Mouse (Mus musculus): Measurements from ENCODE around the gene Olfr661. TPM values are rescaled to one million over a fixed set of nuclear protein-coding genes. Genes with fewer than 3 reads are reported as not detected.

Olfr661 gene
- polyA plus RNA-seq (2014; fragmentation: Nextera tagmentation; extraction: Ambion mirVana): not detected in 2 replicates

GRCm38 (mm10) chr7:104686201-104686600, at the start of gene Olfr661:
Gene Olfr661, plus strand, starts transcription at chr7:104686501.
- H3K27me3 ChIP-seq (replicated peaks; ENCODE audit: control insufficient read depth, insufficient read depth, low read length): no peaks in the 10 kb centered on the region
- DNase-seq (ENCODE audit: low spot score): no peak
- H3K36me3 ChIP-seq (ENCODE audit: control insufficient read depth, insufficient read depth, low read length): no peaks in the 10 kb centered on the region
- H3K4me2 ChIP-seq (ENCODE audit: low read length): no peak within 1 kb of the TSS
- WGBS: 94% methylated on average over 2 of the region's 2 CpGs
- no peak within 1 kb of the TSS for H3K4me3 ChIP-seq (ENCODE audit: low read depth, low read length)
- H3K9ac ChIP-seq (ENCODE audit: low read length): no peak within 1 kb of the TSS
- no peaks in the 10 kb centered on the region for H3K4me1 ChIP-seq (ENCODE audit: control insufficient read depth, insufficient read depth, low read length)
- no peaks in the 10 kb centered on the region for H3K9me3 ChIP-seq (replicated peaks; ENCODE audit: control insufficient read depth, low read length)
- no peak for ATAC-seq
- H3K27ac ChIP-seq (ENCODE audit: low read depth, low read length): no peak within 1 kb of the TSS

- peak within 1 kb of the TSS; percentile 35 for H3K9ac ChIP-seq (ENCODE audit: low read length)
- no peaks in the 10 kb centered on the region for H3K27me3 ChIP-seq (replicated peaks; ENCODE audit: control insufficient read depth, insufficient read depth, low read length)
- peak; percentile 94 for ATAC-seq
- no peak within 1 kb of the TSS for H3K27ac ChIP-seq (ENCODE audit: low read depth, low read length)
- H3K4me1 ChIP-seq (ENCODE audit: control insufficient read depth, insufficient read depth, low read length): no peaks in the 10 kb centered on the region
- H3K36me3 ChIP-seq (ENCODE audit: control insufficient read depth, insufficient read depth, low read length): no peaks in the 10 kb centered on the region
- H3K4me3 ChIP-seq (ENCODE audit: low read depth, low read length): peak within 1 kb of the TSS; percentile 21
- 32% methylated on average over 22 of the region's 22 CpGs for WGBS
- H3K4me2 ChIP-seq (ENCODE audit: low read length): peak within 1 kb of the TSS; percentile 44
- H3K9me3 ChIP-seq (replicated peaks; ENCODE audit: control insufficient read depth, low read length): no peaks in the 10 kb centered on the region
- DNase-seq (ENCODE audit: low spot score): peak; percentile 53
Observed at GRCm38 (mm10) chr7:104646841-104647482, 39.3 kb upstream of the Olfr661 start, which contains the start of gene Olfr658. Gene Olfr658, minus strand, starts transcription at chr7:104647305.

GRCm38 (mm10) chr7:104666453-104666852, 19.8 kb upstream of the Olfr661 start, which contains the start of gene Olfr659:
Gene Olfr659, plus strand, starts transcription at chr7:104666753.
- 86% methylated on average over 3 of the region's 3 CpGs for WGBS
- no peak within 1 kb of the TSS for H3K27ac ChIP-seq (ENCODE audit: low read depth, low read length)
- no peak within 1 kb of the TSS for H3K9ac ChIP-seq (ENCODE audit: low read length)
- H3K4me1 ChIP-seq (ENCODE audit: control insufficient read depth, insufficient read depth, low read length): no peaks in the 10 kb centered on the region
- DNase-seq (ENCODE audit: low spot score) (no peak), ATAC-seq (no peak)
- H3K4me2 ChIP-seq (ENCODE audit: low read length): no peak within 1 kb of the TSS
- no peaks in the 10 kb centered on the region for H3K9me3 ChIP-seq (replicated peaks; ENCODE audit: control insufficient read depth, low read length)
- H3K27me3 ChIP-seq (replicated peaks; ENCODE audit: control insufficient read depth, insufficient read depth, low read length): no peaks in the 10 kb centered on the region
- H3K4me3 ChIP-seq (ENCODE audit: low read depth, low read length): no peak within 1 kb of the TSS
- H3K36me3 ChIP-seq (ENCODE audit: control insufficient read depth, insufficient read depth, low read length): no peaks in the 10 kb centered on the region

Other genes with a start within 250 kb of the Olfr661 start
- gene Trim30a, start 221.3 kb upstream of the Olfr661 start, polyA plus RNA-seq (2014; fragmentation: Nextera tagmentation; extraction: Ambion mirVana): 0.51 and 0.63 TPM in 2 replicates
- gene Trim30d, start 178.7 kb upstream of the Olfr661 start, polyA plus RNA-seq (2014; fragmentation: Nextera tagmentation; extraction: Ambion mirVana): 0.21 and 0.37 TPM in 2 replicates
- gene Olfr651, start 136.4 kb upstream of the Olfr661 start, polyA plus RNA-seq (2014; fragmentation: Nextera tagmentation; extraction: Ambion mirVana): not detected in 2 replicates
- gene Olfr652, start 125.6 kb upstream of the Olfr661 start, polyA plus RNA-seq (2014; fragmentation: Nextera tagmentation; extraction: Ambion mirVana): not detected in 2 replicates
- not detected in 2 replicates for gene Olfr653, start 109.2 kb upstream of the Olfr661 start, polyA plus RNA-seq (2014; fragmentation: Nextera tagmentation; extraction: Ambion mirVana)
- not detected in 2 replicates for gene Olfr654, start 99.5 kb upstream of the Olfr661 start, polyA plus RNA-seq (2014; fragmentation: Nextera tagmentation; extraction: Ambion mirVana)
- gene Olfr655, start 84.7 kb upstream of the Olfr661 start, polyA plus RNA-seq (2014; fragmentation: Nextera tagmentation; extraction: Ambion mirVana): not detected in 2 replicates
- gene Olfr656, start 72.5 kb upstream of the Olfr661 start, polyA plus RNA-seq (2014; fragmentation: Nextera tagmentation; extraction: Ambion mirVana): not detected in 2 replicates
- gene Olfr657, start 61.7 kb upstream of the Olfr661 start, polyA plus RNA-seq (2014; fragmentation: Nextera tagmentation; extraction: Ambion mirVana): not detected in 2 replicates
- gene Olfr658, start 39.2 kb upstream of the Olfr661 start, polyA plus RNA-seq (2014; fragmentation: Nextera tagmentation; extraction: Ambion mirVana): 0.08 and 0.21 TPM in 2 replicates
- gene Olfr659, start 19.7 kb upstream of the Olfr661 start, polyA plus RNA-seq (2014; fragmentation: Nextera tagmentation; extraction: Ambion mirVana): not detected in 2 replicates
- gene Usp17le, start 91.0 kb downstream of the Olfr661 start, polyA plus RNA-seq (2014; fragmentation: Nextera tagmentation; extraction: Ambion mirVana): not detected in 2 replicates
- gene Usp17lb, start 156.1 kb downstream of the Olfr661 start, polyA plus RNA-seq (2014; fragmentation: Nextera tagmentation; extraction: Ambion mirVana): not detected in 2 replicates
- gene Usp17la, start 170.5 kb downstream of the Olfr661 start, polyA plus RNA-seq (2014; fragmentation: Nextera tagmentation; extraction: Ambion mirVana): not detected in 2 replicates
- gene Olfr665, start 191.5 kb downstream of the Olfr661 start, polyA plus RNA-seq (2014; fragmentation: Nextera tagmentation; extraction: Ambion mirVana): not detected in 2 replicates
- gene Olfr666, start 209.5 kb downstream of the Olfr661 start, polyA plus RNA-seq (2014; fragmentation: Nextera tagmentation; extraction: Ambion mirVana): not detected in 2 replicates
- gene Olfr667, start 235.0 kb downstream of the Olfr661 start, polyA plus RNA-seq (2014; fragmentation: Nextera tagmentation; extraction: Ambion mirVana): not detected in 2 replicates
- not detected in 2 replicates for gene Olfr668, start 241.6 kb downstream of the Olfr661 start, polyA plus RNA-seq (2014; fragmentation: Nextera tagmentation; extraction: Ambion mirVana)
- gene Olfr669, start 247.7 kb downstream of the Olfr661 start, polyA plus RNA-seq (2014; fragmentation: Nextera tagmentation; extraction: Ambion mirVana): not detected in 2 replicates

Data from forebrain, embryonic 14.5 days (tissue).